Mouse (Mus musculus) forebrain, embryonic 14.5 days (tissue): ENCODE results near the gene Acsl1. TPM values are rescaled to one million over a fixed set of nuclear protein-coding genes. Genes with fewer than 3 reads are reported as not detected.

Experiments used
- ATAC-seq: fragments of 200-750 bp; cut with Nextera tagmentation; 2 replicates; pipeline ENCODE4 v1.8.0; 2017; ENCODE audit warnings: mild to moderate bottlenecking, moderate library complexity
- DNase-seq: peaks from one replicate; pipeline ENCODE4 v3.0.0-alpha.2; 2015; ENCODE audit warnings: low spot score
- H3K27ac ChIP-seq: fragments of 300-500 bp; sonication (generic); 2 replicates; pipeline ENCODE4 v1.5.1; 2014; ENCODE audit warnings: low read depth, mild to moderate bottlenecking, control low read depth, low read length, moderate library complexity
- H3K27me3 ChIP-seq: fragments of 300-500 bp; sonication (generic); replicated peaks from 2 replicates; pipeline ENCODE4 v1.6.1; 2014; ENCODE audit warnings: low read length, control low read depth, mixed read lengths; ENCODE audit not compliant: control insufficient read depth, insufficient read depth
- H3K36me3 ChIP-seq: fragments of 300-500 bp; sonication (generic); 2 replicates; pipeline ENCODE4 v1.6.1; 2014; ENCODE audit warnings: low read length, control low read depth; ENCODE audit not compliant: control insufficient read depth, insufficient read depth
- H3K4me1 ChIP-seq: fragments of 300-500 bp; sonication (generic); 2 replicates; pipeline ENCODE4 v1.6.1; 2014; ENCODE audit warnings: antibody characterized with exemption, low read length, control low read depth; ENCODE audit not compliant: control insufficient read depth, insufficient read depth
- H3K4me2 ChIP-seq: fragments of 300-500 bp; sonication (generic); 2 replicates; pipeline ENCODE4 v1.6.1; 2014; ENCODE audit warnings: mild to moderate bottlenecking, control low read depth, low read length
- H3K4me3 ChIP-seq: fragments of 300-500 bp; sonication (generic); 2 replicates; pipeline ENCODE4 v1.5.1; 2014; ENCODE audit warnings: low read depth, low read length, control low read depth
- H3K9ac ChIP-seq: fragments of 300-500 bp; sonication (generic); 2 replicates; pipeline ENCODE4 v1.6.1; 2014; ENCODE audit warnings: mild to moderate bottlenecking, low read length, control low read depth, moderate library complexity
- H3K9me3 ChIP-seq: fragments of 300-500 bp; sonication (generic); replicated peaks from 2 replicates; pipeline ENCODE4 v1.6.1; 2016; ENCODE audit warnings: low read length, control low read depth, mixed read lengths; ENCODE audit not compliant: control insufficient read depth
- WGBS: fragments of 180-500 bp; shearing (Covaris S2); extraction: QIAGEN DNeasy Blood & Tissue Kit; methylation state at CpG from one replicate; pipeline ENCODE4 v1.1.7; 2014; 5-methylcytosine and 5-hydroxymethylcytosine counted together
- polyA plus RNA-seq: library from polyadenylated mRNA; unstranded; fragments of >200 nt; fragmentation: Nextera tagmentation; extraction: Ambion mirVana; gene quantifications from 2 replicates; pipeline ENCODE4 v1.2.1, GENCODE M21; 2014

Gene Acsl1
- polyA plus RNA-seq, 1 experiment from 2014 or later, result 8.8 TPM

DNA sequence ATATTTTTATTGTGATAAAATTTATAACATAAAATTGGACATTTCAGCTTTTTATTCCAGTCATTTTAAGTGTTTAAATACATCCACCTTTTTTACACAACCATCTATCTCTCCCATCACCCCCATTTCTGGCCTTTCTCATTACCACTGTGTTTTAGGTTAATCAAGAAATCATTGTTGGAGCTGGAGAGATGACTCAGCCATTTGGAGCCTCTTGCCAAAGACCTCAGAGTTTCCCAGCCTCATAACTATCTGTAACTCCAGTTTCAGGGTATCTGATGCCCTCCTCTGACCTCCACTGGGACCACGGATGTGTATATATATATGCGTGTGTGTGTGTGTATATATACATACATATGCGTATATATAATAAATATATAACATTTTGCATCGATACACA is 80.2 kb downstream of the Acsl1 start:
- Histone ChIP-seq H3K36me3 (peaks cover 3% of the 10 kb centered on the region; the same call in 1 of the 2 replicates), H3K4me1 (peaks cover 6% of the 10 kb centered on the region; the same call in 1 of the 2 replicates), H3K27ac (no peak overlapping the region), H3K4me2 (peak overlapping the region; percentile 48), H3K4me3 (peak overlapping the region; percentile 63), H3K9ac (no peak overlapping the region), H3K27me3 (no peaks in the 10 kb centered on the region), H3K9me3 (no peaks in the 10 kb centered on the region)
- DNase-seq, result peak; percentile 24
- ATAC-seq, result no peak
- WGBS, result 53% methylated on average over 4 of the region's 4 CpGs

DNA sequence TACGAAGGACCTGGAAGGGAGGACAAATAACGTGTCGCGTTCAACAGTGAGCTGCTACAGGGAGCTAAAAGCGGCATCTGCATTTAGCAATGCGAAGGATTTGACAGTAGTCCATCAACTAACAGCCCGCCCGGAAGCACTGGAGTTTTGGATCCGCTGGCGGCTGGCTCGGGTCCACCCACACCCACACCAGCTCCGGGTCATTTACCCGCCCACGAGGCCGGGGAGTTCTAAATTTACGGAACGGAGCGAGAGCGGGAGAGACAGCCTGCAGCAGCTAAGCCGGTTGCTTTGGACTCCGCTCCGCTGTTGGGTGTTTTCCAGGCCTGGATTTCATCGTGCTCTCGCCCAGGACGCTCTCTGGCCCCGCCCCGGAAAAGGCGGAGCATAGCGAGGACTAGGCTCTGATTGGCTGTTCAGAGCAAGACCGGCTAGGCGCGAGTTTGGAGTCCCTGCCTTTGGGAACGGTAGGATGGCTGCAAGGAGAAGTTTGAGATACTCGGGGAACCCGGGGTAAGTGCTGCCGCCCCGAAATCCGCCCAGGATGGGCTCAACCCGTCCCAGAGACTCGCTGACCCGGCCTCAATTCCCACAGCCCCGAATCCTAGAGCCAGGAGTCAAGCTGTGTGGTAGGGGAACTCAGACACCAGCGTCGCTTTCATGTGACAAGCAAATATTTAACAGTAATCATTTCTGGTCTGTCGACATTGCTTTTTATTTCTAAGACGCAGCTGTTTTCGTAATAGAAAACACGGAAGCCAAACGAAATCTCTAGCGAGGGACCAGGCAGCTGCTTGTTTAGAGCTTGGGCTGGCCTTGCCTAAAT is 81.0 kb downstream of the Acsl1 start, which contains the start of gene Cenpu:
Gene Cenpu, plus strand, starts transcription at position 414 of the 826 bp plus-strand sequence.
- no peaks in the 10 kb centered on the region for H3K9me3 ChIP-seq
- DNase-seq, result peak; percentile 100
- H3K4me2 ChIP-seq, result peak within 1 kb of the TSS; percentile 75
- H3K27ac ChIP-seq, result peak within 1 kb of the TSS; percentile 76
- peaks cover 6% of the 10 kb centered on the region; the same call in 1 of the 2 replicates for H3K4me1 ChIP-seq
- peak within 1 kb of the TSS; percentile 63 for H3K4me3 ChIP-seq
- WGBS, result under 1% methylated on average over 50 of the region's 50 CpGs
- ATAC-seq, result peak; percentile 99
- peak within 1 kb of the TSS; percentile 59 for H3K9ac ChIP-seq
- no peaks in the 10 kb centered on the region for H3K27me3 ChIP-seq
- peaks cover 6% of the 10 kb centered on the region; the same call in 1 of the 2 replicates for H3K36me3 ChIP-seq

DNA sequence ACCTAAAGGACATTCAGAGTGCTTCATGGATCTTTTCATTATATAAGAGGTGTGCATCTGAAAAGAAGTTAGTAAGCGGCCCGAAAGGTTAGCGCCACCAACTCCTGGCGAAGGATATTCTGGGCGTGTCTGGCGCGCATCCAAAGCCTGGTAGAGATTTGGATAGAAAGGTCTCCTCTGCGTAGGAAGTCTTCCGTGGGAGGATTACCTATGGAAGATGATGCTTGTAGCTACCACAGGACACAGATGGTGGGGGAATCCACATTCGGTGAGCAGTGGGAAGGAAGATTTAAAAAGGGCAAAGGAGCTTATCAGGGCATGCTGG is 81.6 kb downstream of the Acsl1 start:
- H3K9ac ChIP-seq, result peak overlapping the region; percentile 59
- peaks cover 9% of the 10 kb centered on the region; the same call in 1 of the 2 replicates for H3K36me3 ChIP-seq
- no peaks in the 10 kb centered on the region for H3K27me3 ChIP-seq
- WGBS, result 3% methylated on average over 10 of the region's 10 CpGs
- H3K27ac ChIP-seq, result no peak overlapping the region
- H3K9me3 ChIP-seq, result no peaks in the 10 kb centered on the region
- ATAC-seq (no peak), DNase-seq (no peak)
- H3K4me3 ChIP-seq, result peak overlapping the region; percentile 63
- peaks cover 6% of the 10 kb centered on the region; the same call in 1 of the 2 replicates for H3K4me1 ChIP-seq
- H3K4me2 ChIP-seq, result peak overlapping the region; percentile 75

DNA sequence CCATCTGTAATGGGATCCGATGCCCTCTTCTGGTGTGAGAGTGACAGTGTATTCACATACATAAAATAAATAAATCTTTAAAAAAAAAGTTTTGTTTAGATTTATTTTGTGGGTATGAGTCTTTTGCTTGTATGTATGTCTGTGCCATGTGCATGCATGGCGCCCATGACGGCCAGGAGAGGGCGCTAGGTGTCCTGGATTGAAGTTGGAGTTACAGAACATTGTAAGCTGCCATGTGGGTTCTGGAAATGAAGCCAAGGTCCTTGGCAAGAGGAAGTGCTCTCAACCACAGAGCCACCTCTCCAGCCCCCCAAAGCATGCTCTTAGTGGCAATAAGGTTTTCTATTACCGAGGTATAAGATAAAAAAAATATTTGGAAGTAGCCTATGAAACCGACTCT is 88.6 kb downstream of the Acsl1 start:
- Histone ChIP-seq H3K9me3 (no peaks in the 10 kb centered on the region), H3K27me3 (no peaks in the 10 kb centered on the region), H3K4me2 (no peak overlapping the region), H3K9ac (no peak overlapping the region), H3K4me3 (no peak overlapping the region), H3K4me1 (no peaks in the 10 kb centered on the region), H3K27ac (no peak overlapping the region), H3K36me3 (peaks cover 26% of the 10 kb centered on the region; the same call in 1 of the 2 replicates)
- no peak for ATAC-seq
- peak; percentile 36 for DNase-seq
- WGBS, result 76% methylated on average over 6 of the region's 6 CpGs

DNA sequence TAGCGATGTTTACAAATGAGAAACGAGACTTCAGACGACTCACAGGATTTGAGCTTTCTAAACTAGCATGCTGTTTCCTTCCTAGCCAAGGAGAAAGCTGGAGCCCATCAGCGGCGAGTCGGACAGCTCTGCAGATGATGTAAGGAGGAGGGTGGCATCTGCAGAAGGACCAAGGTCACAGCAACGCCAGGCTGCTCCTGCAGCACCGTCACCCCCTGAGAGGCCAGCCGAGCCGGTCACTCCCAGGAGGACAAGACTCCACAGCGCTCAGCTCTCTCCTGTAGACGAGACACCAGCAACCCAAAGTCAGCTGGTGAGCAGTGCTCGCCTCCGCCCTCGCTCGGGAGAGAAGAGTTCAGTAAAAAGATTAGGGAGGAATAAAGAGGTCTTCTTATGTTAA is 91.5 kb downstream of the Acsl1 start:
- Histone ChIP-seq H3K36me3 (peaks cover 23% of the 10 kb centered on the region; the same call in 1 of the 2 replicates), H3K27ac (no peak overlapping the region), H3K9ac (no peak overlapping the region), H3K9me3 (no peaks in the 10 kb centered on the region), H3K27me3 (no peaks in the 10 kb centered on the region), H3K4me2 (no peak overlapping the region), H3K4me1 (no peaks in the 10 kb centered on the region), H3K4me3 (no peak overlapping the region)
- DNase-seq (no peak), ATAC-seq (no peak)
- 90% methylated on average over 16 of the region's 16 CpGs for WGBS

DNA sequence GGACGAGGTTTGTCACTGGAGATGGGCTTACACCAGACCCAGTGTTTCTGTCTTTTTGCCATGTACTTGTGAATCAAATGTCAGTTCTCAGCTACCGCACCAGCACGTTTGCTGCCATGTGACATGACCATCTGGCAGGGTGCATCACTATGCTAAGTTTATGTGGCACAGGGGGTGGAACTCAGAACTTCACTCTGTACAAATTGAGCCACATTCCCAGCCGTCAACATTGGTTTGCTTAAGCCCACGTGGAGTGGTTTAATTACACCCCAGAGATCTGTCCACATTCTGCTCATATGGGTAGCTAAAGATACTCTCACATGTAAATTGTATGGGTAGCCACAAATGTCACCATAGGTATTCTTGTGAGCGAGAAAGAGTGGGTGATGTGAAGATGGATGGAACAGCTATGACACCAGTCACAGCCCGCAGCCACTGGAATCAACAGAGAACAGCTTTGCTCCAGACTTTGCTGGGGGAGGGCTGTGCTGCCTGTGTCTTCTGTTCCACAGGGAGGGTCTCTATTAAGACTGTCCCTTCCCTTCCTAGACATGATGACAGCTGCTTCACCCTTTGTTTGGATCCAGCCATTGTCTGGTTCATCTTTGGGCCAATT is 96.2 kb downstream of the Acsl1 start:
- Histone ChIP-seq H3K9me3 (no peaks in the 10 kb centered on the region), H3K27me3 (no peaks in the 10 kb centered on the region), H3K4me3 (no peak overlapping the region), H3K4me1 (no peaks in the 10 kb centered on the region; the same call in 1 of the 2 replicates), H3K4me2 (no peak overlapping the region), H3K9ac (no peak overlapping the region), H3K36me3 (peaks cover 21% of the 10 kb centered on the region), H3K27ac (no peak overlapping the region)
- WGBS, result 80% methylated on average over 7 of the region's 7 CpGs
- ATAC-seq (no peak), DNase-seq (no peak)

DNA sequence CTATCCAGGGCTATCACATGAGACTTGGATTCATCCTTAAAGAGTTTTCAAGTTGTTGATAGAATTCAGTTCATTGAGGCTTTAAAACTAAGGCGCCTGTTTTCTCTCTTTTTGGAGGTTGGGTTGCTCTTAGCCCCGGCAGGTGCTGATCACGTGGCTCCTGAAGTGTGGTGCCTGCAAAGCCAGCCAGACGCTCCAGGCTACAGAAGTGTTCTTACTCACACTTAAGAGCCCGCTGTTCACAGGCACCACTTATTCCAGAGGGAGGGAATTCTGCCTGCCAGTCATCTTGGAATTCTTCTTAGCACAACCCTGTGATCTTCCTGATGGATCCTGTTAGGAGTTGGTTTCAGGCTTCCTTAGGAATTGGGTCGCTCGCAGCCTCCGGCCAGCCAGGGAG is 97.1 kb downstream of the Acsl1 start:
- H3K9ac ChIP-seq, result no peak overlapping the region
- no peak overlapping the region for H3K4me2 ChIP-seq
- DNase-seq (no peak), ATAC-seq (no peak)
- H3K4me1 ChIP-seq, result no peaks in the 10 kb centered on the region; the same call in 1 of the 2 replicates
- no peak overlapping the region for H3K4me3 ChIP-seq
- H3K9me3 ChIP-seq, result no peaks in the 10 kb centered on the region
- WGBS, result 90% methylated on average over 8 of the region's 8 CpGs
- no peaks in the 10 kb centered on the region for H3K27me3 ChIP-seq
- peaks cover 17% of the 10 kb centered on the region for H3K36me3 ChIP-seq
- no peak overlapping the region for H3K27ac ChIP-seq

DNA sequence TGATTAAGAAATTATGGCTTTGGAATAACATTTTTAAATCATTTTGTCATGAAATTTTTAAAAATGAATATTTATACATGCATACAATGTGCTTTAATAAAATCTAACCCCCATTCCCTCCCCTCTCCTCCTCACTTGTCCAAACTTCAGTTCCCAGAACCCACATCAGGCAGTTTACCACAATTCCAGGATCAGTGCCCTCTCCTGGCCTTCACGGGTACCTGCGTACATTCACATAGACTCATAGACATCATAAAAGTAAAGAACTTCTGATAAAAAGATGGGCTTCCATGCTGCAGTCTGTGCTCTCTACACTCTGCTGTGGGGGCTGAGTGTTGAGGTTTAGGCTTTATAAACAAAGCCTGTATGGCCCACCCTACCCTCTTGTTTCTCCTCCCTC is 98.1 kb downstream of the Acsl1 start:
- Histone ChIP-seq H3K9ac (no peak overlapping the region), H3K27me3 (no peaks in the 10 kb centered on the region), H3K9me3 (no peaks in the 10 kb centered on the region), H3K4me3 (no peak overlapping the region), H3K36me3 (peaks cover 23% of the 10 kb centered on the region), H3K27ac (no peak overlapping the region), H3K4me1 (no peaks in the 10 kb centered on the region; the same call in 1 of the 2 replicates), H3K4me2 (no peak overlapping the region)
- ATAC-seq (no peak), DNase-seq (peak; percentile 16)
- 81% methylated on average over 2 of the region's 2 CpGs for WGBS
